Mouse (Mus musculus) forelimb bud, embryonic 11.5 days (tissue): ENCODE results near the gene Ush1g.

Experiments used
- DNase-seq: peaks from one replicate; pipeline ENCODE4 v3.0.0-alpha.2; 2012; ENCODE audit warnings: low read depth, low spot score

Ush1g gene

GRCm38 (mm10) chr11:115270148-115270861 lies 51.5 kb downstream of the Ush1g start:
- peak; percentile 84 for DNase-seq

DNA sequence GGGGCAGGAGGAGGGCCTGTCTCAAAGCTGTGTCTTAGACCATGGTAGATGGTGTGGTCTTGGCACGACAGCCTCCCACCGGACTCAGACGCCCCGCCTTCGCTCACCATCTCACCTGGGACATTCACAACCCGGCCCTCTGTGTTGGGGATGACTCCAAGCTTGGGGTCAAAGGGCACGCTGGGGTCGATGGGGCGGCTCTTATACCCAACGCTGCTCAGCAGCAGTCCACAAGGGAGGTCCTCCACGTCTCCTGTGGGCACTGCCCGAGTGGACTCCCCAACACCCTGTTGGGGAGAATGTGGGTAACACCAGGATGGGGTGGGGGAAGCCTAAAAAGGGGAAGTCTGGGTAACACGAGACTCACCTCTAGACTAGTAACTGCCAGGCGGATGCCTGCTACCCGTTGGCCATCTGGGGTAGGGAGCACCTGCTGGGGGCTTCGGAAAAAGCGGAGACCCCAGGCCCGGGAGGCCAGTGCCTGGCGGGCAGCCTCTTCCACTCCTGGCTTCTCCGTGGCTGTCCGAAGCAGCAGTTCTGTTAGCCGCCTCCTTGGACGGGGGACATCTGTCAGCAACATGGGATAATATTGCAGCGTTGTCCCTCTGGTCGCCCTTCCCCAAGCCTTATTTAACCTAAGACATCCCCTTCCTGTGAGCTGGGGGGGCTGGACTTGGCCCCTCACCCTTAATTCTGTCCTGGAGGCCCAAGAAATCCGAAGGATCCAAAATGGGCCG lies 52.3 kb downstream of the Ush1g start:
- no peak for DNase-seq

DNA sequence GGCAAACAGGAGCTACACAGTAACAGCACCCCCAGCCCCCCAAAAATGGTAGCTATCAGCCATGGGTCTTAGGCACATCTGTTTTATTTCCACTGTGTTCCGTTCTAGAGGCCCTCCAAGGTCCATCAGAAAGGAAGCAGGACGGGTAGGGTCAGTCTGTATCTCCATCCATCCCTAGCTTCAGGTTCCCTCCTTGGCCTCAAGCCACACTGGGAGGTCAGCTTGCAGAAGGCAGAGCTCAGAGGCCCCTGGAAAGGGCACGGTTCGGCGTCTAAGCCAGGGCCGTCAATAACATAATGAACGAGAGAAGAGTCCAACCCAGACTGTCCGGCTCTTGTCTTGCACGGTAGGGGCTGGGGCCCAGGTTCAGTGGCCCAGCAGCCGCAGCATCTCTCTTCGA lies 53.9 kb downstream of the Ush1g start:
- DNase-seq: no peak

DNA sequence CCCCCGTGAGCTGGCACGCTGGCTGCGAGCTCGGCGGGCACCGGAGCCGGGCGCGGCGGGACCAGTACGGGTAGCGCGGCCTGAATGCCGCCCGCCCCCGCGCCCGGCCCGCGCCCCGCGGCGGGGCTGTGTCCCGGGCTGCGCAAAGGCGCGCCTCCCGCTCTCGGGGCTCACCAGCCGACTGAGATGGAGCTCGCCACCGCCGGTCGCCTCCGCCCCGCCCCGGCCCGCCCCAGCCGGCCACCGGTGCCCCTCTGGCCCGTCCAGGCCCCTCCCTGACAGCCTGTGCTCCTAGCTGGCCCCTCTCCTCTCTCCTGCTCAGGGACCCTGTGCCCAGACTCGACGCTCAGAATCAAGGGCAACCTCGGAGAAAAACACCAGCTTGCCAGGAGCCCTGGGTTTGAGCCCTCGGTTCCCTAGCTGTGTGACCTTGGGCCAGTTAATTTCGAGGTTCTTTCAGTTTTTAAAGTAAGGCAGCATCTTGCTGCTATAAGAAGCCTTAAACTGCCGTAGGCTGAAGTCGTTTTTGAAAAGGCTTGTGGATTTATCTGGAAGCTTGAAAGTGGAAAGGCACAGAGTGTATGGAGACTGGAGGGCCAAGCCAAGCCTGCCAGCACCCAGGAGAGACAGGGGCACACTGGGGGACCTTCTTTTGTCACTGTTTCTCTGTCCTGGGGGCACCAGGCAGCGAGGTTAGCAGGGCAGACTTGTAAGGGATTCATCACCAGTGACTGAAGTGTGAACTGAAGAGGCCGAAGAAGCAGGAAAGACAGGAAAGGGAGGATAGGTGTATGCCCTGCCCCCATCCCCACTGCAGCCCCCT lies 54.6 kb downstream of the Ush1g start, which contains the start of gene Grin2c:
Gene Grin2c (minus strand): TSS at position 183 of the 823 bp plus-strand sequence.
- no peak for DNase-seq

- no peak for DNase-seq
Measured at GRCm38 (mm10) chr11:115266400-115266778, 55.5 kb downstream of the Ush1g start.

DNA sequence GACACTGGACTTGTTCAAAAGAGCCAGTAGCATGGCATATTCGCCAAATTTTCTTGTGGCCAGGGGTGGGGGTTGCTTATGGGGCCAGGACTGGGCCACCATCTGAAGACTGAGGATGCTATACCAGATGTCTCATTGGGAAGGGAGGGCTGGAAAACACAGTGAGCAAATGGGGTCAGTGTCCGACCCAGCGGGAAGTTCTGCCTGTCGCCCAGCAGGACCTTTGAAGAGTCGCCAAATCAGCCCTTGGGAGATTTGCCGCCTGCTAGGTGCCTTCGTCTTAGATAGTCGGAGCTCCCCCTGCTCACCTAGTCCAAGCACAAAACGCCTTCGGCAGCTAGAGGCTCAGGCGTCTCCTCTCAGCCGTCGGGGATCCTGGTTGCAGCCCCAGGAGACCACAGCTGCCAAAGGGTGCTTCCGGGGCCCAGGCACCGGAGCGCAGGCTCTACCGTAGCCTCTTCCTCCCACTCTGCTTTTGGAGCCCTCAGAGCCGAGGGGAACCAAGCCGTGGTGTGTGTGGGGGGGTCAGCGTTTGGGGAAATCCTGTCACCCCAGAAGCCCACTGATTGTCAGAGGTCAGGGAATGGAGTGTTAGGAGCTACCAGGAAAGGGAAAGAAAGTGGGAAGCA lies 56.0 kb downstream of the Ush1g start:
- no peak for DNase-seq
